Mouse (Mus musculus) E14TG2a.4 (cell line): ENCODE results near the gene Minos1.

ENCODE experiments used
- CTCF ChIP-seq: conservative IDR thresholded peaks from 2 replicates; pipeline ENCODE4 v1.5.1; 2014; ENCODE audit warnings: low read length
- NANOG ChIP-seq: IDR thresholded peaks from 2 replicates; pipeline ENCODE4 v1.6.1; 2014; ENCODE audit warnings: borderline replicate concordance, low read length, mixed read lengths

GRCm38 (mm10) chr4:139161076-139161475, 30.2 kb upstream of the Minos1 start:
- TF ChIP-seq CTCF (no peak), NANOG (no peak)
